Mouse (Mus musculus) CD4-positive, CD25-positive, alpha-beta regulatory T cell, adult 2 months (primary cell): ENCODE results near the gene Traf4.

ENCODE experiments used
- DNase-seq: peaks from one replicate; pipeline ENCODE4 v3.0.0-alpha.2; 2012; ENCODE audit warnings: low read depth, low spot score

Gene Traf4

GRCm38 (mm10) chr11:78167257-78167959, 2.0 kb upstream of the Traf4 start:
- no peak for DNase-seq

- DNase-seq, result no peak
These were observed 1.3 kb upstream of the Traf4 start for GRCm38 (mm10) chr11:78166640-78167039.

GRCm38 (mm10) chr11:78166161-78166560, 772 bp upstream of the Traf4 start:
- DNase-seq, result no peak

GRCm38 (mm10) chr11:78165761-78166109, 346 bp upstream of the Traf4 start:
- no peak for DNase-seq

DNA sequence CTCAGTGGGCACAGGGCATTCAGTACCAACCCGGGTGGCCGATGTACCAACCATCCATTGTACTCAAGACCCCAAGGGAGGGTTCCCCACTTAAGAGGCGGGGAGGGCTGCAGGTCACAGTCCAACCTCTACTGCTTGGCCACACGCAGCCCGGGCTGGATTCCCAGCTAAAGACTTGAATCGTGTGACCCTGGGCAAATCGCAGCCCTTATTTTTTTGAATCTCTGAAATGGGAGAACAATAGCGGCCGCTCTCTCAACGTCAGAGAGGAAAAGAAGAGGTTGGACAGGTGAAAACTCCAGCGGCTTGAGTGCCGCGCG, 825 bp downstream of the Traf4 start:
- no peak for DNase-seq

GRCm38 (mm10) chr11:78163681-78164603, 1.4 kb downstream of the Traf4 start:
- peak; percentile 55 for DNase-seq

DNA sequence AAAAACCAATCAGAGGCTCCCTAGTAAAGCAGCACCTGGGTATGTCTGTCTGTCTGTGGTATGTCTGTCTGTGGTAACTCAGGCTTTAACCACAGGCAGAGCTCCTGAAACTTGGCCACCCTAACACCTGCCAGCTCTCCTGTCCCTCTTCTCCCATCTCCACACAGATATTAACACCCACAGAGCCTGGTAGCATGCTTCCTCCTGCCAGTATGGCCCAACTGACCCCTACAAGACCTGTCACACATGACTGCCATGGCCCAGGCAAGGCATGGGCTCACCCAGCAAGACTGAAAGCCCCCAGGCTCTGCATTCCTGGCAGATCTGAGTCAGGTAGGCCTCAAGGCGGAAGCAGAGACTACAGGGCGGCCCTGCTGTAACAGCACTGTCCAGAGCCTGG, 2.3 kb downstream of the Traf4 start:
- DNase-seq, result no peak

DNA sequence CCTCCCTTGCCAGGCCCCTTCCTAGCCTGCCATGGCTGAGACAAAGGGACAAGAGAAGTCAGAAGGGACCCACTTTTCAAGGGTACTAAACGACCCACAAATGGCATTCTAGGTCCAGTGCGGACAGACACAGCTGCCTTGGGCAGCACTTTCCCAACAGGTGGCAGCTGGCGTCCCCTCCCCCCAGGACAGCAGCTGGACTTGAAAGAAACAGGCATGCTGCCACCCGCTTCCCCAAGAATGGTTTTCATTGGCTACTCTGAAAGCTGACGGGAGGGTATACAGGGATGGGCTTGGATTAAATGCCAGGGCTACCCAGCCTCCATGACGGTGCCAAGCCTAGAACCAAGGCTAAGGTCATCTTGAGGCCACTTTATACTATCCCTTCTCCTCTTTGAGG, 2.9 kb downstream of the Traf4 start:
- DNase-seq, result no peak

DNA sequence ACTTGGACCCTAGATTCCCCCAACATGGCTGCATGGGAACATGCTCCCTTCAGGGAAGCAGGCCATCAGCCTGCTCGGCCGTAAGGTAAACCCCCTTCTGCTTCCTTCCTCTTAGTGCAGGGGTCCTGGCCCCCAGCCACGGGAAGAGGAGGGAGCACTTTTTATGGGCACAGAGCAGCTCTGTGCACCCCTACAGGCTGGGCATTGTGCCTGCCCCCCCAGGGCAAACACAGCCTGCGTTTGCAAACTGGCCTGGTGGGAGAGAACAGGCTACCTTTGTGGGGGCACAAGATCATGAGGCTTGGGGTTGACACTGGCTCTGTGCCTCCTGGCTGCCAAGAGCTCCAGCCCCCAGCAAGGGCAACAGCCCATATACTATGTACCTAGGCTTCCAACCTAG, 3.4 kb downstream of the Traf4 start:
- no peak for DNase-seq

- no peak for DNase-seq
These were observed 4.2 kb downstream of the Traf4 start for GRCm38 (mm10) chr11:78161169-78161568.

DNA sequence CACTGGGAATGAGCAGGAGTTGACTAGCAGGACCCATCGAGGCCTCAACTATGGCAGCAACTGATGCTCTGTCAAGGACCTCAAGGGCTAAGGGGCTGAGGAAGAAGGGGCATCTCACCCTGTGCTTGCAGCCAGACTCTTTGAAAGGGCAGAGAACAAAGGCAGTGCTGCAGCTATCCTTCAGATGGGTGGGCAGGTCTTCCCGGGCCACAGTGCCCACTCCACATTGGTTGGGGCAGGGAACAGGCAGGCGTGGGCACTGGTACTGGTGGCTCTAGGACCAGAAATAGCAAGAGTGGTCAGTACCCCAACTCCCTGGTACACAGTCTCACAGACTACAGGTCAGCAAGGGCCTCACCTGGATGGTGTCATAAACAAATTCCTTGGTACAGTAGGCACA, 4.7 kb downstream of the Traf4 start:
- no peak for DNase-seq

DNA sequence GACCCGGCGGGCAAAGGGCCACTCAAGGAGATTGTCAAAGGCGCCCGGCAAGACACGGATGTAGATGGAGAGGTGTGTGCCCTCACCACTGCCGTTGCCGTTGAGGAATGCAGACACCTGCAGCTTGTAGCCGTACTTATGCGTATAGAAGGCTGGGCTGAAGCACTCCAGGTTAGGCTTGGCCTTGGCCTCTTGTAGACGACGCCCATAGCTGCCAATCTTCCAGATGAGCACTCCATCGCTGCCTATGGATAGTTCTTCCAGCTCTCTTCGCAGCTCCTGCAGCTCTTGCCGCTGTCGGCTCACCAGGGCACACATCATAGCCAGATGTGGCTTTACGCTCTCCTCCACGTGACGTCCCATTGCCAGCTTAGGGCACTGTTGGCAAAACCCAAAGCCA, 5.2 kb downstream of the Traf4 start:
- no peak for DNase-seq

DNA sequence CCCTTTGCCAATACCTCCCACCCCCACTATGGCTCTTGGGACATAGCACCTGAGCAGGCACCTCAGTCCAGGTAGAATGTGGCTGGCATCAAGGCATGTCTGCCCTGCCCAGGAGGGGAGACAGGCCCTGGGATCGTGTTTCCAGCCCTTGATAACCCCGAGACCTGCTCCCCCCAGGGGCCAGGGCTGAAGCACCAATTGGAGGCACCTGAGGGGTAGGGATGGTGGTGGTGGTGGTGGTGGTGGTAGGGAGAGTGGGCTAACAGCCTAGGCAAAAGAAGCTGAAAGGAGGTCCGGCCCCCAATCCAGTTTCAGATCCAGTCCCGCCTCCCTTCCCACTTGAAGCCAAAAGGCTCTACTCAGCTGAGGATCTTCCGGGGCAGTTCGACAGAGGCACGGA, 5.8 kb downstream of the Traf4 start:
- DNase-seq, result no peak

- peak; percentile 92 for DNase-seq
These were observed 6.3 kb downstream of the Traf4 start for GRCm38 (mm10) chr11:78159096-78159495.

- no peak for DNase-seq
These were observed 9.2 kb downstream of the Traf4 start for GRCm38 (mm10) chr11:78156156-78156699.

DNA sequence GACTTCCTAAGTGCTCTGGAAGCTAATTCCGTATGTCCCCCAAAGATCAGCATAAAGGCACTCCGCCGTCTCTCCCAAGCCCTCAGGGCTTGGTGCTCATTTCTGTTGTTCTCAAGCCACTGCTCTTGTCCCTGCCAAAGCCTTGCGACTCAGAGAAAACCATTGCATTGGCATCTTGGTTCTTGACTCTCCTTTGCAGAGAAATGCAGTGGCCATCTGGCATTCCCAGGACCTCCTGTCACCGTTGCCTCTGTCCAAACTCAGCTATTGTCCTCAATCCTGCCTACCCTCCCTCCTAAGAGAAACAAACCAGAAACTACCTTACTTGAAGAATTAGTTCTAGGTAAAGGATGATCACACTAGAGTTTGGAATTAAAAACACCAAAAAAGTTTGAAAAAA, 9.7 kb downstream of the Traf4 start:
- DNase-seq, result no peak

DNA sequence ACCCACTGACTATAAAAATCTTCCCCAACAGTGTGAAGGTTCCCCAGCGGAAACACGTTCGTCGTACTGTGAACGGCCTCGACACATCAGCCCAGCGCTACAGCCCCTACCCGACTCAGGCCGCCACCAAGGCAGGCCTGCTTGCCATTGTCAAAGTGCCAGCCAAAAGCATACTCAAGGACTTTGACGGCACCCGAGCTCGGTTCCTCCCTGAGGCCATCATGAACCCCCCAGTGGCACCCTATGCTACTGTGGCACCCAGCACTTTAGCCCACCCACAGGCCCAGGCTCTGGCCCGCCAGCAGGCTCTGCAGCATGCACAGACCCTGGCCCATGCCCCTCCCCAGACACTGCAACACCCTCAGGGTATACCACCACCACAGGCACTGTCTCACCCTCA, 11.6 kb downstream of the Traf4 start:
- no peak for DNase-seq

- no peak for DNase-seq
These were observed 12.8 kb downstream of the Traf4 start for GRCm38 (mm10) chr11:78152299-78153231.

DNA sequence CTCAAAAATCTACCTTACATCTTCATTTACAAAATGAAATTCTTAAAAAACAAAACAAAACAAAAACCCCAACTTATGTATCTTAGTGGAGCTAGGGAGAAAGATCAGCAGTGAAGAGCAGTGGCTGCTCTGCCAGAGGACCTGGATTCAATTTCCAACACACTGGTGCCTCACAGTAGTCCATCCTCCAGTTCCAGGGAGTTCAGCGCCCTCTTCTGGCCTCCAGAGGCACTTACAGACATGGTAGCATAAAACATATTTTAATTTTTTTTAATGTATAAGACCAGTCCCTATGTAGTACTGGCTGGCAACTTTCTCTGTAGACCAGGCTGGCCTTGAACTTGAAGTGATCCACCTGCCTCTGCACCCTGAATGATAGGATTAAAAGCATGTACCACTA, 14.2 kb downstream of the Traf4 start:
- peak; percentile 54 for DNase-seq

GRCm38 (mm10) chr11:78146707-78147543, 18.5 kb downstream of the Traf4 start:
- no peak for DNase-seq

DNA sequence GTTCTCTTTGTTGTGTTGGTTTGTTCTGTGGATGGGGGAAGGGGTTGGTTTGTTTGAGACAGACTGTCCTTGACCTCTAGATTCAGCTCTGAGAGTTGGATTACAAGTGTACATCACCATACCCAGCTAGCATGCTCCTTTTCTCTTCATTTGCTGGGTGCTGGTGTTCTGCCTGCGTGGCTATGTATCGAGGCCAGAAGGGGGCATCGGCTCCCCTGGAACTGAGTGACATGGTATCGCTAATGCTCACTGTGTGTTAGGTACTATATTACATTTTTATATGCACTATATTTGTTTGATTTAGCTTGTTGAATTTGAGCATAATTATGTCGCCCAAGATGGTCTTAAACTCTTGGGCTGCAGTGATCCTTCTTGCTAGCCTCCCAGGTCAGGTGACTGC, 19.2 kb downstream of the Traf4 start:
- no peak for DNase-seq
